16 mouse cellular contexts compared by ENCODE assay signal in genomic region chr2:122362622-122363523, GRCm38 (mm10). TPM values are rescaled to one million over a fixed set of nuclear protein-coding genes. Genes with fewer than 3 reads are reported as not detected.
DNase-seq lines count a peak whose midpoint lies in the region; ATAC-seq and TF ChIP-seq lines count a peak whose summit lies in the region.
"Had no signal": no experiment of that assay in that cellular context is flagged by ENCODE, and none has a peak within 500 bp of the region (broad histone marks: within the 10 kb centered on the region; RNA-seq: fewer than 3 reads in every experiment).

No protein-coding gene starts in this region.

- TF ChIP-seq CTCF in liver, postnatal 0 days (IDR thresholded peaks at IDR 0.05; ENCODE audit: low read depth): peak; percentile 33
- peak; percentile 27 for TF ChIP-seq CTCF in stomach, postnatal 0 days (IDR thresholded peaks at IDR 0.05; ENCODE audit: low read depth)

- peak overlapping the region; percentile 32; the same call in 1 of the 2 replicates for H3K9ac ChIP-seq in hindbrain, embryonic 12.5 days
- H3K9ac ChIP-seq in liver, postnatal 0 days (replicated peaks): no peak overlapping the region
- H3K9ac ChIP-seq in stomach, postnatal 0 days (ENCODE audit: low read length): no peak overlapping the region
- H3K9ac ChIP-seq: heart, embryonic 12.5 days; limb, embryonic 15.5 days; neural tube, embryonic 13.5 days had no signal

- no peak for DNase-seq in hindbrain, embryonic 10.5 days (ENCODE audit: low spot score)
- DNase-seq in liver, postnatal 0 days: no peak
- no peak for DNase-seq in liver
- peak; percentile 64 for DNase-seq in cerebellum, adult 9-10 months
- no peak for DNase-seq in stomach, postnatal 0 days (ENCODE audit: low spot score)
- no peak for DNase-seq in T-cell, adult 2 months (ENCODE audit: low spot score)
- DNase-seq: adrenal gland, postnatal 36 days; heart, postnatal 4 days; kidney, adult 8-10 months had no signal

- no peaks in the 10 kb centered on the region for H3K9me3 ChIP-seq in hindbrain, embryonic 12.5 days (replicated peaks)
- no peaks in the 10 kb centered on the region for H3K9me3 ChIP-seq in hindbrain, embryonic 10.5 days
- H3K9me3 ChIP-seq in liver, postnatal 0 days (ENCODE audit: low read length): no peaks in the 10 kb centered on the region
- H3K9me3 ChIP-seq in stomach, postnatal 0 days (ENCODE audit: control insufficient read depth, low read length): no peaks in the 10 kb centered on the region
- H3K9me3 ChIP-seq: heart, embryonic 12.5 days; limb, embryonic 15.5 days; neural tube, embryonic 13.5 days had no signal

- H3K27me3 ChIP-seq in hindbrain, embryonic 12.5 days: no peaks in the 10 kb centered on the region
- no peaks in the 10 kb centered on the region for H3K27me3 ChIP-seq in hindbrain, embryonic 10.5 days (ENCODE audit: insufficient read depth, poor library complexity, severe bottlenecking)
- no peaks in the 10 kb centered on the region for H3K27me3 ChIP-seq in liver, postnatal 0 days (ENCODE audit: insufficient read depth, low read length)
- no peaks in the 10 kb centered on the region for H3K27me3 ChIP-seq in stomach, postnatal 0 days (ENCODE audit: control insufficient read depth, insufficient read depth, low read length)
- H3K27me3 ChIP-seq: heart, embryonic 12.5 days; limb, embryonic 15.5 days; neural tube, embryonic 13.5 days had no signal

- no peak overlapping the region for H3K27ac ChIP-seq in hindbrain, embryonic 12.5 days
- no peak overlapping the region for H3K27ac ChIP-seq in hindbrain, embryonic 10.5 days
- no peak overlapping the region for H3K27ac ChIP-seq in liver, postnatal 0 days (ENCODE audit: low read depth)
- H3K27ac ChIP-seq in stomach, postnatal 0 days (replicated peaks): no peak overlapping the region
- H3K27ac ChIP-seq: limb, embryonic 15.5 days; neural tube, embryonic 13.5 days had no signal

- no peak for TF ChIP-seq EP300 in liver, postnatal 0 days (IDR thresholded peaks at IDR 0.05; ENCODE audit: low read depth)
- no peak for TF ChIP-seq EP300 in stomach, postnatal 0 days (optimal IDR thresholded peaks at IDR 0.05)

- WGBS in hindbrain, embryonic 12.5 days: 84% methylated on average over 13 of the region's 13 CpGs
- 82% methylated on average over 13 of the region's 13 CpGs for WGBS in hindbrain, embryonic 10.5 days
- 89% methylated on average over 13 of the region's 13 CpGs for WGBS in liver, postnatal 0 days (ENCODE audit: insufficient replicate concordance)
- WGBS in stomach, postnatal 0 days: 91% methylated on average over 13 of the region's 13 CpGs

- H3K36me3 ChIP-seq in hindbrain, embryonic 12.5 days: peaks cover 33% of the 10 kb centered on the region
- H3K36me3 ChIP-seq in hindbrain, embryonic 10.5 days: peaks cover 70% of the 10 kb centered on the region
- H3K36me3 ChIP-seq in liver, postnatal 0 days (replicated peaks; ENCODE audit: insufficient read depth, low read length): peaks cover 5% of the 10 kb centered on the region; the same call in 1 of the 2 replicates
- no peaks in the 10 kb centered on the region; the same call in 1 of the 2 replicates for H3K36me3 ChIP-seq in stomach, postnatal 0 days (ENCODE audit: control insufficient read depth, insufficient read depth, low read length)

- peaks cover 38% of the 10 kb centered on the region for H3K4me1 ChIP-seq in hindbrain, embryonic 12.5 days
- peaks cover 39% of the 10 kb centered on the region for H3K4me1 ChIP-seq in hindbrain, embryonic 10.5 days (replicated peaks)
- H3K4me1 ChIP-seq in liver, postnatal 0 days (ENCODE audit: insufficient read depth): peaks cover 17% of the 10 kb centered on the region
- no peaks in the 10 kb centered on the region for H3K4me1 ChIP-seq in stomach, postnatal 0 days (replicated peaks; ENCODE audit: control insufficient read depth, insufficient read depth)

- no peak overlapping the region for H3K4me2 ChIP-seq in hindbrain, embryonic 12.5 days (replicated peaks)
- no peak overlapping the region for H3K4me2 ChIP-seq in liver, postnatal 0 days (ENCODE audit: low read depth, low read length)
- H3K4me2 ChIP-seq in stomach, postnatal 0 days (replicated peaks; ENCODE audit: low read depth): no peak overlapping the region
- H3K4me2 ChIP-seq: heart, embryonic 12.5 days; limb, embryonic 15.5 days; neural tube, embryonic 13.5 days had no signal

- H3K4me3 ChIP-seq in hindbrain, embryonic 12.5 days: no peak overlapping the region
- no peak overlapping the region for H3K4me3 ChIP-seq in hindbrain, embryonic 10.5 days
- no peak overlapping the region for H3K4me3 ChIP-seq in liver, postnatal 0 days (ENCODE audit: low read depth, low read length)
- no peak overlapping the region for H3K4me3 ChIP-seq in stomach, postnatal 0 days (ENCODE audit: low read depth, low read length)
- H3K4me3 ChIP-seq: heart, embryonic 12.5 days; limb, embryonic 15.5 days; neural tube, embryonic 13.5 days had no signal

- no peak for ATAC-seq in hindbrain, embryonic 12.5 days (ENCODE audit: low FRiP score)
- no peak for ATAC-seq in liver, postnatal 0 days
- no peak for ATAC-seq in stomach, postnatal 0 days (ENCODE audit: low FRiP score, low TSS enrichment)
- ATAC-seq: forebrain, embryonic 14.5 days; midbrain, embryonic 16.5 days had no signal

RNA-seq across cellular contexts. Expression of gene Shf, which starts 6.1 kb away (rescaled TPM):
- 9.1 and 10.7 TPM in 2 replicates for polyA plus RNA-seq in hindbrain, embryonic 12.5 days (2016; fragmentation: Nextera tagmentation; extraction: Ambion mirVana)
- polyA plus RNA-seq in hindbrain, embryonic 10.5 days (2016; fragmentation: Nextera tagmentation; extraction: Ambion mirVana): 8.8 and 9.6 TPM in 2 replicates
- polyA plus RNA-seq in liver, postnatal 0 days (2015; fragmentation: Nextera tagmentation; extraction: Ambion mirVana): 1.2 and 1.3 TPM in 2 replicates
- polyA plus RNA-seq in stomach, postnatal 0 days (2015; fragmentation: Nextera tagmentation; extraction: Ambion mirVana): 1.6 and 1.7 TPM in 2 replicates

RNA-seq across cellular contexts. Expression of gene Duox1, which starts 47.4 kb away (rescaled TPM):
- polyA plus RNA-seq in hindbrain, embryonic 12.5 days (2016; fragmentation: Nextera tagmentation; extraction: Ambion mirVana): 0.08 and 0.10 TPM in 2 replicates
- polyA plus RNA-seq in hindbrain, embryonic 10.5 days (2016; fragmentation: Nextera tagmentation; extraction: Ambion mirVana): 0.04 TPM in 1 of 2 replicates, not detected in the other
- polyA plus RNA-seq in liver, postnatal 0 days (2015; fragmentation: Nextera tagmentation; extraction: Ambion mirVana): not detected in 2 replicates
- polyA plus RNA-seq in stomach, postnatal 0 days (2015; fragmentation: Nextera tagmentation; extraction: Ambion mirVana): 3.5 and 4.3 TPM in 2 replicates
- polyA plus RNA-seq: spleen, adult 2 months had no signal

RNA-seq across cellular contexts. Expression of gene Duoxa1, which starts 49.3 kb away (rescaled TPM):
- polyA plus RNA-seq in hindbrain, embryonic 12.5 days (2016; fragmentation: Nextera tagmentation; extraction: Ambion mirVana): 0.32 TPM in 1 of 2 replicates, not detected in the other
- polyA plus RNA-seq in hindbrain, embryonic 10.5 days (2016; fragmentation: Nextera tagmentation; extraction: Ambion mirVana): not detected in 2 replicates
- polyA plus RNA-seq in liver, postnatal 0 days (2015; fragmentation: Nextera tagmentation; extraction: Ambion mirVana): not detected in 2 replicates
- 17.3 and 19.4 TPM in 2 replicates for polyA plus RNA-seq in stomach, postnatal 0 days (2015; fragmentation: Nextera tagmentation; extraction: Ambion mirVana)
- polyA plus RNA-seq: forebrain, embryonic 14.5 days; heart, embryonic 12.5 days; neural tube, embryonic 13.5 days; spleen, adult 2 months had no signal

Comparison
In these comparisons a context has a peak if more than half of its experiments do, and no peak if none do; other contexts are left out.
1. RNA of gene Duoxa1, which starts 49.3 kb away (polyA plus RNA-seq): 17.3 to 19.4 TPM in stomach, postnatal 0 days; 0.32 TPM in hindbrain, embryonic 12.5 days, not detected in hindbrain, embryonic 10.5 days and not detected in liver, postnatal 0 days; every median in the first group is over 10 times any median in the second.